Mouse (Mus musculus): ENCODE measurements at regions not wholly inside any gene's neighbourhood (a gene's known extent, or its start where the extent isn't known, plus 50 kb on each side); places are given as distances from the start of the nearest gene placed in this dataset.

- TF ChIP-seq CTCF (IDR thresholded peaks at IDR 0.05; ENCODE audit: insufficient read depth, low read depth, low read length) (no peak), POLR2A (IDR thresholded peaks at IDR 0.05; ENCODE audit: insufficient read depth, low read depth, low read length) (no peak)
These were observed 97.4 kb upstream of the Jade1 start for GRCm38 (mm10) chr3:41458156-41458555.
